Mouse (Mus musculus): Measurements from ENCODE around the gene Ubap1l.

Ubap1l gene

GRCm38 (mm10) chr9:65411326-65411725 is 50.5 kb downstream of the Ubap1l start:
- no peak for DNase-seq

GRCm38 (mm10) chr9:65417738-65418137 is 56.9 kb downstream of the Ubap1l start:
- no peak for DNase-seq

GRCm38 (mm10) chr9:65419633-65420032 is 58.8 kb downstream of the Ubap1l start:
- no peak for DNase-seq

GRCm38 (mm10) chr9:65422760-65423501 is 62.1 kb downstream of the Ubap1l start, which contains the start of gene Slc51b:
Gene Slc51b, minus strand, starts transcription at chr9:65422955.
- DNase-seq: no peak

GRCm38 (mm10) chr9:65424393-65424792 is 63.6 kb downstream of the Ubap1l start:
- DNase-seq: no peak

- DNase-seq: no peak
Measured at GRCm38 (mm10) chr9:65427511-65427910, 66.7 kb downstream of the Ubap1l start.

- DNase-seq: no peak
Measured at GRCm38 (mm10) chr9:65428003-65428402, 67.2 kb downstream of the Ubap1l start.
